Mouse (Mus musculus): ENCODE data around the gene Gm26897.

Gm26897 gene

DNA sequence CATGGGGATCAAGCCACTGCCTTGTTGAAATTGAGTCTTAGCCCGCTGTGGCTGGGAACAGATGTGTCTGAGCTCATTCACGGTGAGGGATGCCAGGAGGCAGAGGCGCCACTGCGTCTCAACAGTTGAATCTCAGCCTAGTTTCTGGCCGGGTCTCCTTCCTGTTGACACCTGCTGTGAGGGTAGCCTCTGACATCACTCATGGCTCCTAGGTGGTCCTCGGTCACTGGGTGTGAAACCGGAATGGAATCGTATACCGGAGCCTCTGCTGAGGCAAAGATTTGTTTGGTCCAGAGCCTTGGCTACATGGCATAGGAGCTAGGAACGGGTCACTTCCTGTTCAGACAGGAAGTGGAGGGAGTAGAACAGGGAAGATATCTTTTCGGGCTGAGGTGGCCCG, at the start of gene Gm26897:
TSS of gene Gm26897 (plus strand) at position 74 of the 400 bp plus-strand sequence.
- DNase-seq (ENCODE audit: low spot score in 2 of 2), result no peak

DNA sequence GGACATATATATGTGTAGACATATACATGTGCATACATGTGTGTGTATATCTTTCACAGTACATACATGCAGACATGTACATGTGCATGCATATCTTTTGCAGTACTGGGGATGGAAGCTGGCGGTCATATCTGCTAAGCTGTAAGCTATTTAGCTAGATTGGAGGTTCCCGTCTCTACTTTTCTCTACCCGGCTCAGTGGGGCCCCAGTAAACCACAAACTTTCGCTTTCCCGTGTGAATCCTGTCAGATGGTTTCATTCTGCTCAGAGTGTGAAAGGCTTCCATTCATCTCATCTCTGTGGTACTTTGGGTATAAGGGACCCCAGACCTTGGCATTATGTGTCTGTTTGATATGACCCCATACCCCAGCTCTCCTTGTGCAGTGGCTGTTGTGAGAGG, 46.4 kb upstream of the Gm26897 start:
- DNase-seq (ENCODE audit: low spot score in 2 of 2), result no peak

DNA sequence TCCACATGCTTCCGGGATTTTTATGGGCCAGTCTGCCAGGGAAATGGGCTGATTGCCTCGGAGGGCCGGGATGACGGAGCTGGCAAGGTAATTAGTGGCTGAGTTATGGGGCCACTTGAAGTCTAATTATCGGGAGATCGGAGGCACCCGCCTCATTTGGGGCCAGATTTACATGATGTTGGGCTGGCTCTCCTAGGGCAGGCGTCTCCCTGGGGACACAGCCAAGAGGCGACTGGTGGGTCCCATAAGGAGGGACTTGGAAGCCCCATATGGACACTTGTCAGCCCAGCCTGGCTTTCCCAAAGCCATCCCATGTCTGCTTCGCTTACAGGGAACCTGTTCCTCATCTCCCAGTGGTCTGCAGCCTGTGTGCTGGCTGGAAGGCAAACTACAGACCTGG, 45.1 kb upstream of the Gm26897 start:
- DNase-seq (ENCODE audit: low spot score in 2 of 2), result no peak

DNA sequence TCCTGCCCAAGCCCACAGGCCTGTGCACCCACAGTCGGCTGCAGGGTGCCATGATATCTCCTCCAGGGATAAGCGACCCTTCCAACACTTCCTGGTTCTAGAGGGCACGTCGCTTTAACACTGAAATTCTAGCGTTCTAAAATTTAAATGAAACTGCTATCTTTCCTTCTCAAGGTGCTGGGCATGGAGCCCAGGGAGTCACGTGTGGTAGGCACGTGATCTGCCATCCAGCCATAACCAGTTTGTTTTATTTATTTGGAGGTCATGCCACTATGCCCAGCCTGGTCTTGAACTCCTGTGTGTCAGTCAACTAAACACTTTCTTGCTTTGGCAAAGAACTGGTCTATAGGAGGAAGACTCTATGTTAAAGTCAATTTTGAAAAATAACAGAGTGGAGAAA, 35.7 kb upstream of the Gm26897 start:
- no peak for DNase-seq (ENCODE audit: low spot score in 2 of 2)

DNA sequence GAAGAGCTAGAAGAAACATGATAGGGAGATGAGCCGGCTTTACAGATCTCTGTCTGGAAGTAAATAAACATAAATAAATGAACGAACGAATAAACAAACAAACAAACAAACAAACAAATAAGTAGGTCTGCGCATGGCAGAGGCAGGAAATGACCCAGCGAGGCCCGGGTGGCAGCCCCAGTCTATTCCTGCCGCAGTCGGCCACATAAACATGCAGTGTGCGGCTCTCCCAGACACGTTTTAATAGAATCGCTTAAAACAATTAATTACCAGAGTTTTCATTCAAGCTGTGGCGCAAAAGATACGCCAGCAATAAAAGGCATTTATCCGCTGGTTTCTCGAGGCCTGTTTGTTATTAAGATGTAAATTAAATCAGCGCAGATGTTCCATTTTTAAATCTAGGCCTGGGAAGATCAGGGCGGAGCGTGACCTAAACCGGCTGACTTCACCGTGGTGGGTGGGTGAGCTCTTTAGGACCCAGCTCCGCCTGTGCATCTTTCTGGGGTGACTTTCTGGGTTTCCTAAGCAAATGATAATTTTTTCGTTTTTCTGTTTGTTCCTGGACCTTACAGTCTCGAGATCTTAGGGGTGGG, 33.9 kb upstream of the Gm26897 start:
- DNase-seq (ENCODE audit: low spot score in 2 of 2), result no peak

DNA sequence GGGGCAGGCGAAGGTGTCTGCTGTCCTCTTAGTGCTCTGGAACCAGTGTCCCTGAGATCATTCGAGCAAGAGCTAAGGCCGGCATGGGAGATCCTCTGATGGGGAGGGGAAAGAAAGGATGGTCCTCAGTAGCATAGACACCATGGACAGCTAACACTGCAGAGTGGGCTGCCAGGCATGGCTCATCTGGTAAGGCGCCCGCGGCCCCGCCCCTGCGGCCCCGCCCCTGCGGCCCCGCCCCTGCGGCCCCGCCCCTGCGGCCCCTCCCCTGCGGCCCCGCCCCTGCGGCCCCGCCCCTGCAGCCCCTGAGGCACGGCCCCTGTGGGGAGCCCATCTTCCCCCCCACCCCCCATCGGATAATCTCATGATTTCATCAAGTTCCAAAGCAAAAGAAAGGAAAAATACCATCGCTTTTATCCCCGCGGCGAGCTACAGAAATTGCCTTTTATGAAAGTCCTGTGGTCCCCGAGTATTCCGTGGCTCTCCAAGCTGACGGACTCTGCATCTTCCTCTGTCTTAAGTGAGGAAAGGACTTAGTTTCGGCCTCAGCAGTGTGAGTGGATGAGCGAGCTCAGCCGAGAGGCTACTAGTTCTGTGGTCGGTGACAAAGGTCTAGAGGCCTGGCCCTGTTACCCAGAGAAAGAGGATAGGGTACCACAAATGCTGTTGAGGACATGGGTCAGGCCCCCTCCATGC, 31.9 kb upstream of the Gm26897 start:
- no peak for DNase-seq (ENCODE audit: low spot score in 2 of 2)

DNA sequence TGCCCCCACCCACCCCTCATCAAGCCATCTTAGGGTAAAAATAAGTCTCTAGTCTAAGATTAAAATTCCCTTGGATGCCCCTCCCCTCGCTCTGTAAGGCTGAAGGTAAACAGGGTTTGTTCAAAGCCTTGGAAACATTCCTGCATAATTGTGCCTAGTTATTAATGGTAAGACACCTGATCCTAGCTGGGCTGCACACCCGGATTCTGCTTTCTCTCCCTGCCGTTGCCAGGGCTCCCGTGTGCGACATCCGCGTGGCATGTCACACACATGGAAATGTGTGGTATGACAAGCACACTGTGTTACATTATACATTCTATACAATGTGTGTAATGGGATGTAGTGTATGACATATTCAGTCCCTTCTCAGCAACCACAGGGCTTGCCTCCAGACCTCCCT, 30.1 kb upstream of the Gm26897 start:
- no peak for DNase-seq (ENCODE audit: low spot score in 2 of 2)

DNA sequence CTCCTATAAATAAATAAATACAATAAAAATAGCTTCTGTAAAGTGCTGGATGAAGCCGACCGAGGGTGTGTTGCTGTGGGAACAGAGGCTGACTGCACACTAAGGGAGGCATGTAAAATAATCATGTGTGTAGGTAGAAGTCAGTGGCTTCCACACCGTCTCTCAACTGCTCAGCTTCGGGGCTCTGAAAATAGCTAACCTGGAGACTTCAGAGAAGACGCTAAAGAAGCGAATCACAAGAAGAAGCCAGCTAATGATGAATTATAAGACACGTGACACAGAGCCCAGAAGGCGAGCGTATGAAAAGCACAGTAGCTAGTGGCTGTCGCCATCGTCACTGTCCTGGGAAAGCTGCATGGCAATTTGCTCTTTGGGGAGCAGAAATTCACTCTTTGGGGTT, 29.4 kb upstream of the Gm26897 start:
- no peak for DNase-seq (ENCODE audit: low spot score in 2 of 2)

DNA sequence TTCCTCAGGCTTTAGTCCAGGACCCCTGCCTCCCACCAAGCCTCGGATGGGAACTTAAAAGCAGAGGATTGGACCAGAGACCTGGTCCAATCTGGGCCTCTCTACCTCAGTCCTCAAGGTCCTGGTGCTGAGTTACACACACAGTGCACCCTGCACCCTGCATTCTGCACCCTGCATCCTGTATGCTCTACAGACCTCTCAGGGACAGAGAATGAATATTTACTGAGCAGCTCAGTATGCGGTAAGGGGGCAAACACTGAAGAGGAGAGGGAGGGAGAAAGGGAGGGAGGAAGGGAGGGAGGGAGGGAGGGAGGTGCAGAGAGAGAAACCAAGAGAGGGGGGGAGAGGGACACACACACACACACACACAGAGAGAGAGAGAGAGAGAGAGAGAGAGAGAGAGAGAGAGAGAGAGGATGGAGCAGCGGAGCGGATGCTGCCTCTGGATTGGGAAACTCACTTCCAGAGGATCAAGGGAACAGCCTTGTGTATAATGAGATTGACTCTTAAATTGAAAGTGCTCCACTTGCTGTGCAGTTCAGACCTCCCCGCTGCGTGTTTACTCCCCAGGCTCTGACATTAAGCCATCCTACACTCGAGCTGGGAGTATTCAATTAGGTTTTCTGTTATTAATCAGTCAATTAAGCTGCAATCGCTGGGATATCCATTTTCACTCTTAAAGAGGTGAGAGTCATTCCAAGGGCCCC, 24.4 kb upstream of the Gm26897 start:
- DNase-seq (ENCODE audit: low spot score in 2 of 2), result no peak

DNA sequence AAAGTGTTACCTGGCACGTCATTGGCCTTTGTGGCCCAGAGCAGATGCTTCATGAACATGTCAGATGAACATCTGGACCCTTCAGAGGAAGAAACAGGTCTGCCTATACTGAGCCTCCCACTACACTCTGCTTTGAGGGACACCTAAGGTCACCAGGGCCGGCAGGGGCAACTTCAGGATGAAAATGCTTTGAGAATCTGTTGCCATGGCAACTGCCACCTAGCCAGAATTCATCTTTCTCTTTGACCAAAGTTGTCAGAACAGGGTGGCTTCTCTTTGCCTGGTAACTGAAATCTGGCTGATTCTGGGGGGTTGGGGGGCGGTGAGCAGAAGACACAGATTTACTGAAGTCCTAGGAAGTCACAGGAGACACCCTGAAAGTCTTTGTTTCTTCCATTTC, 14.7 kb upstream of the Gm26897 start:
- DNase-seq (ENCODE audit: low spot score in 2 of 2), result no peak

DNA sequence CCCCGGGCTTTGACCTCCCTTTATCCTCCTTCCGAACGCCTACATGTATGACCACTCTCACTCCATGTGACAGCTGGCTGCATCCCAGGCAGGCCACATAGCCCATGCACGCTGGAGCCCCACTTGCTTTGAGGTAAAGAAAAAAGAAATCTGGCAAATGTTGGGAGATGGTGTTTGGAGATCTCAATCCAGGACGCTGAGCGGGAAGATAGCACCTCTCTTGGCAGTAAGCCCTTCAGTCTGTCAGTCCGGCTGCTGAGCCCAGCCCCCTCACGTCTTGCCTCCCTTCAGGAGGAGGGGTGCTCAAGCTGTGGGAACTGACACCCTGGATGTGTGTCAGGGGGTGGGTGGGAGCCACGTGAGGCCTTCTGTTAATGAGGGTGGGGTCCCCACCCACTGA, 13.0 kb upstream of the Gm26897 start:
- DNase-seq (ENCODE audit: low spot score in 2 of 2), result no peak

DNA sequence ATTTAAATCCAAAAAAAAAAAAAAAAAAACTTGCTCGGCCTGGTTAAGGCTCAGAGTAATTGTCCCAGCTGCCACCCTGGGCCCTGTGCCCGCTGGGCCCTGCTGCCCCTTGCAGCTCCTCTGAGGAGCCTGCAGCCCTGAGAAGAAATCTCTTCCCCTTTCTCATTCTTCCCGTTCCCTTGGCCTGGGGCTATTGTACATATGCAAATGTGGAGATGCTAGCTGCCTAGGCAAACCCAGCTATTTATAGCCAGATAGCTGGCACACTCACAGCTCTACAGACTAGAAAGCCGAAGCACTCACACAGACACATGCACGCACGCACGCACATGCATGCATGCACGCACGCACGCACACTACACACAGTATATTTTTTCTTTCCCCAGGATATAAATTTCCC, 9.0 kb upstream of the Gm26897 start:
- DNase-seq (ENCODE audit: low spot score in 2 of 2), result no peak

DNA sequence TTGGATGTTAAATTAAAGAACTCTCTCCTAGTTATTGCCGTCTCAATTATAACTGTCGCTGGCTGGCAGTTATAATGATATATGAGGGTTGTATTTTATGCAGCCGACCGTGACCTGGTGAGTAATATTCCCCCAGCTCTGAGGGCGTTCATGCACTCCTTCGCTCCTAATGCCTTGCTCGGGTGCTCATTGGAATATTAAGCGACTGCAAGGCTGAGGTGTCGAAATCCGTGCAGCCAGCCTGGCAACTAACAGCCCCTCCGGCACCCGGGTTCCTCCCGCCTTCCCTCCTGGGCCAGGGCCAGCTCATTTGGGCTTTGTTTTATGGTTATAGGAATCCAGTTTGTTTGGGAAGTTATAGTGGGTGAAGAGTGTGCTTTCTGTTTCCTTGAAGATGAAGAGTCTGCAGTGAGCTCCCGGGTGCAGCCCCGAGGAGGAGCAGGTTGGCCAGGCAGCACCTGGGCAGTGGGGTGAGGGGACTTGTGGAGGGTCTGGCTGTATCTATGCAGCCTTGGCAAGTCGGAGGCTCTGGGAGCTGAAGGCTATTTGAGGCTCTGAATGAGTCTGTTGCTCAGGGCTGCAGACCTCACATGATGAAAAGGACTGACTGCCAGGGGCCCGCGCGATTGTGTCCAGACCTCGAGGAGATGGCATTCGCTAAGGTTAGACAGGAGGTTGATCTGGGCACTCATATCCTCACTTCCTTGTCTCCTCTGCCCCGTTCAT, 8.4 kb upstream of the Gm26897 start:
- DNase-seq (ENCODE audit: low spot score in 2 of 2), result no peak

DNA sequence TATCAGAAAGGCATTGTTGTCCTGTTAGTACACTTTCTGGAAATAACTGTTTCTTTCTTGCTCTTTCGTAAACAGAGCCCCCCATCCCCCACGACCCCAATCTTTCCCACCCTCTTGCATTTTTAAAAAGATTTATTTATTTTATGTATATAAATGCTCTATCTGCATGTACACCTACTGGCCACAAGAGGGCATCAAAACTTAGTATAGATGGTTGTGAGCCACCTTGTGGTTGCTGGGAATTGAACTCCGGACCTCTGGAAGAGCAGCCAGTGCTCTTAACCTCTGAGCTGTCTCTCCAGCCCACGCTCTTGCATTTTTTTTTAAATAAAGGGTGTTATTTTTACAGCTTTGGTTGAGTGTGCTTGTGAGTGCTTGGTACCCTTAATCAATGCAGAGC, 5.3 kb upstream of the Gm26897 start:
- DNase-seq (ENCODE audit: low spot score in 2 of 2), result no peak

DNA sequence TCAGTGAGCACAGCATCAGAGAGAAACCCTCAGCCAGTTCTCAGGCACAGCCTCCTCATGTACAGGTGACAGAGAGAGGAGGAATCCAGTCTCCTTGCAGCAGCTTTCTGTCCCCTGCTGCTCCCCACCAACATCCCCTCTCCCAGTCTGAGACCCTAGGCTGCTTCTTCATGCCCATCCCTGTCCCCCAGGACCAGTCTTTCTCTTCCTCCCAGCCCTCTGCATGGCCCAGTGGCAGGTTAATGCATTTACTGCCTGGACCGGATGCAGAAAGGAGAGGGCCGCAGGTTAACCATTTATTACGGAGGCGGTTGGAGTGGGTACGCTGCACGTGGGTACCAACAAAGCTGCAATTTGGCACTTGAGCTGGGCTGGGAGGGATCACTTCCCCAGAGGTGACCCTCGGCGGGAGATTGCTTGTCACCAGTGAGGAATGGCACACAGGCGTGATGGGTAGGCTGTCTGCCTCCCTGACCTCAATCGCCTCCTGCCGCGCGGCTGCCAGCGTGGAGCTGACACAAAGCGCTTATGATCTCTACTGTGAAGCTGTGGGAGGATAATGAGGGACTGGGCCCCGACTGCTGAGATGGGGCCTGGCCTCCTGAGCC, 3.1 kb upstream of the Gm26897 start:
- no peak for DNase-seq (ENCODE audit: low spot score in 2 of 2)

DNA sequence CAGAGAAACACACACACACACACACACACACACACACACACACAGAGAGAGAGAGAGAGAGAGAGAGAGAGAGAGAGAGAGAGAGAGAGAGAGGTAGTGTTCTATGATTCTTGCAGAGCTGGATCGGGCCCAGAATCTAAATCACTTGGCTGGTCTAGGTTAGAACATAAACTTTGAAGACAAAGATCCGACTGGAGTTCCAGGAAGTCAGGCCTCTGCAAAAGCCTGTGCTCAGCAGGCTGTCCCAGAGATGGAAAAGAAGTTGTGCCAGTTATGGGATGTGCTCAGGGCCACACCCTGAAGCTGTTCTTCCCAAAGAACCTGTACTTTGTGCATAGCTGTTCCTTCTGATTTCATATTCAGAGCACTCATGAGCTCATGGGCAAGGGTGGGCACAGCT, 1.5 kb upstream of the Gm26897 start:
- no peak for DNase-seq (ENCODE audit: low spot score in 2 of 2)

DNA sequence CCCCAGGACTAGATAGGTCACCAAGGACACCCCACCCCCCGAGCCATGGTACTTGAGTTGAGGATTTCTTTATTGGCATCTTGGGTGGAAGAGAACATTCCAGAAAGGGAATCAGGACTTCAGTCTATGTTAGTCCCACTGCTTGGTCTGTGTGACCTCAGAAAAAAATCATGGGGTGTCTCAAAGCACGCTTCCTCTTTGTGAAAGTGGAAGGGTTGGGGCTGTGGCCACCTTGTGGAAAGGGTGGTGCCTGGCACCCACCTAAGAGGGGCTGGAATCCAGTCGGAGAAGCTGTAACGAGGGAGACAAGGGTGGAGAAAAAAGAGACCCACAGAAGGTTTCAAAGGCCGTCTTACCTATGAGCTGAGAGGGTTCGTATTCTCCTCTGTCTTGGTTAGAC, 5.8 kb downstream of the Gm26897 start:
- DNase-seq (ENCODE audit: low spot score in 2 of 2), result no peak

DNA sequence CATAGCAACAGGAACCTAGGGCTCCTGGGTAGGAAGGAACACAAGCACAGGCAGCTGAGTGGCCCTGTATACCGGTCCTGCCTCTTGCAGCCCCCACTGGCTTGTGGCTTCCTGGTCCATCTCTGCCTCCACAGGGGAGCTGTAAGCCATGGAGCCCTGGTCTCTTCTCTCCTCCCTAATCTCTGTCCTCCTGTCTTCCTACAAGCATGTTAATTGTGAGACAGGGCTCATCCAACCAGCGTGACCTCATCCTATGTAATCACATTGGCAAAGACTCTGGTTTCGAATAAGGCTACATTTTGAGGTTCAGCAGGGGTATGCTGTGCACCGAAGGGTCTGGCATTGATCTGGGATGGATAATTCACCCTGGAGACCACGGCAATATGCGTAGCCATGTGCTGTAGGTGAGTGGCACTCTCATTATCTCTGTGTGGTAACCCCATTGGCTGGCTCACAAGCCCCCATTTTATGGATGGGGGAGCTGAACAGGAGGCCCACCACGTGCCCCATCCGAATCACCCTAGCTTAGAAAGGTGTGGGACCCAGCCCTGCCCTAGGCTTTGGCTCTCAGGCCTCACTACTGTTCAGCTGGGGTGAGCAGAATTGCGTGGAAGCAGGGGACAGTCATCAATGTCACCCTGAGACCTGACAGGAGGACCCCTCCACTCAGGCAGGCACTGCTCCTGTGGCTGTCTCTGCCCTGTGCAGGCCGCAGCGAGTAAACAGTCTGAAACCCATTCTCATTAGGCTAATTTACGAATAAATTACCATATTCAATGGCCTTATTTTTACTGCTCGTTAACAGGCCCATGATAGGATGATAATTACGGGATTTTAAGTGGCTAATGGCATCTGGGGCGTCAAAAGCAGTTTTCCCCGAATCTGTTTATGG, 6.9 kb downstream of the Gm26897 start:
- no peak for DNase-seq (ENCODE audit: low spot score in 2 of 2)

DNA sequence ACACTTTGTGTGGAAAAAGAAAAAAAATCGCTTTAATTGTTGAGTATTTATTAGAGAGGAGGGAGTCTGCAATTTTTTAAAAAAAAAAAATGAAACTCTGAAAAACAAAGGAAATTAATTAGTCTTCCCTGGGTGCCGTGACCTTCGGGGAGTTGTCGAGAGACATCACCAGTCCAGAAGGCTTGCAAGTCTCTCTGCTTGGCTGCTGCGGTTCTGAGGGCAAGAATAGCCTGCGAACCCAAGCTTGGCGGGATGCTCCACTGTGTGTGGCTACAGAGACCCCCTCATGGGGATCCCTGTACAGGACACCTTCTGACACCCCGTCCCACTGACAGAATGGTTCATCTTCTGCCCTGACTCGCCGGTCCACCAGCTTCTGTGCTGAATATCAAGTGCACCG, 7.6 kb downstream of the Gm26897 start:
- DNase-seq (ENCODE audit: low spot score in 2 of 2), result no peak

DNA sequence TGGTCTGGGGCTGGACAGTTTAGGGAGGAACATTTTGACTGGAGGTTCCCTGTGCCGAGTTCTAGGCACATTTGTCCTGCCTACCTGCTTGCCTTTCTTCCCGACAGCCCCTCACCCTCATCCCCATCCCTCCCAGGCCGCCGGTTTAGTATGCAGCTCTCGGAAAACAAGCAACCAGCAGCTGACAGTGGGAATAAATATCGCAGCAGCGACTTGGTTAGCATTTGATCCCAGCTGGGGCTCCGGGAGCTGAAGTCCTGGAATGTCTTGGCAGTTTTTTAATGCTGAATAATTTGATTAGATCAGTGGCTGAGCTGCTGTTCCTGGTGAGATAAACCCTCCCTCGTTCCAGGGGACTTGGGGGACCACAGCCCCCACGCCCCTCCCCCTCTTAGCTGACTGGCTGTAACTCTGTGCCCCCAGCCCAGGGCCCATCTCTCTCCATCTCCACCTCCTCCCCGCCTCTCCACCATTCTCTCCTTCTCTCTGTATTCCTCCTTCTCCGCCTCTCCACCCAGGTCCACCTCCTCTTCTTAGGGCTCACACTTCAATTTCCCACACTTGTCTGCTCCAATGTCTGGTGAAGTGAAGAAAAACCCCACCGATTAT, 8.7 kb downstream of the Gm26897 start:
- no peak for DNase-seq (ENCODE audit: low spot score in 2 of 2)

DNA sequence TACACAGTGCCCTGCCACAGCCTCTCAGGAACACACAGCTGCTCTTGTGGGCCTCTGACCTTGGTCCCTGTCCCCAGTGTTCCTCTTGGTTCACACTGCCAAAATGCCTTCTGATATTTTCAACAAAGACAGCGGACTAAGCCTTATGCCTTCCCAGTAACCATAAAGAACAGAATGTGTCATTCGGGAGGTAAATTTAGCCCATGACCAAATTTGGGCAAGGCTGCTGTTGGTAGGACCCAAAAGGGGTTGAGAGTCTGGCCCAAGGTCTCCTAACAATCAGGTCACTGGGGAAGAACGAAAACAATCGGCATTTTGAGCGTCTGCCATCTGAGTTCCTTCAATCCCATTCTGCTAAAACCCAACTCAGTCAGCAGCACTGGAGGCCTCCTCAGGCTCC, 15.9 kb downstream of the Gm26897 start:
- no peak for DNase-seq (ENCODE audit: low spot score in 2 of 2)

Measured in spleen, postnatal 36 days (tissue).